Mouse (Mus musculus) CH12.LX (cell line): ENCODE data around the gene Nucb1. TPM values are rescaled to one million over a fixed set of nuclear protein-coding genes. Genes with fewer than 3 reads are reported as not detected.
A peak's percentile ranks its signal among the peaks of the same experiment; 100 is the strongest.

Experiments used
- DNase-seq: peaks from one replicate; pipeline ENCODE4 v3.0.0-alpha.2; 2013; ENCODE audit errors: extremely low read depth
- H3K27ac ChIP-seq: 2 replicates; pipeline ENCODE4 v1.5.1; 2012; ENCODE audit warnings: low read depth, mild to moderate bottlenecking, control low read depth, moderate library complexity; ENCODE audit not compliant: insufficient read depth
- H3K27me3 ChIP-seq: replicated peaks from 2 replicates; pipeline ENCODE3; 2012; ENCODE audit warnings: inconsistent platforms
- H3K36me3 ChIP-seq, 2 experiments: replicated peaks in 1 of 2; 2 replicates each; pipeline versions ENCODE3 to v1.6.1; 2012; ENCODE audit warnings: inconsistent platforms in 1 of 2, low read length in 1 of 2, mild to moderate bottlenecking in 1 of 2, mixed read lengths in 1 of 2, moderate library complexity in 1 of 2; ENCODE audit not compliant: control insufficient read depth in 1 of 2, insufficient read depth in 1 of 2
- H3K4me1 ChIP-seq, 2 experiments: 2 replicates each; pipeline ENCODE4 v1.6.1; 2012; ENCODE audit warnings: inconsistent platforms in 1 of 2, moderate library complexity in 1 of 2; ENCODE audit not compliant: insufficient read depth in 2 of 2, control insufficient read depth in 1 of 2
- H3K4me2 ChIP-seq: 2 replicates; pipeline ENCODE4 v1.6.1; 2012; ENCODE audit warnings: low read depth, mild to moderate bottlenecking, control low read depth; ENCODE audit not compliant: poor library complexity, insufficient read depth, severe bottlenecking
- H3K4me3 ChIP-seq, 3 experiments: fragments of 150-350 bp in 1 of 3; sonication (generic) in 1 of 3; replicated peaks in 1 of 3; 2 replicates each; pipeline versions ENCODE3 to v1.5.1; 2011 to 2012; ENCODE audit warnings: low read depth in 2 of 3, low read length in 2 of 3, mild to moderate bottlenecking in 2 of 3, moderate library complexity in 2 of 3, control low read depth in 1 of 3, improper control_type of control experiment in 1 of 3, inconsistent platforms in 1 of 3, mixed read lengths in 1 of 3; ENCODE audit not compliant: poor library complexity in 1 of 3
- H3K79me2 ChIP-seq: replicated peaks from 2 replicates; pipeline ENCODE4 v1.6.1; 2012; ENCODE audit warnings: mild to moderate bottlenecking, moderate library complexity; ENCODE audit not compliant: control insufficient read depth, poor library complexity, insufficient read depth, severe bottlenecking; ENCODE audit errors: extremely low read depth
- H3K9ac ChIP-seq: 2 replicates; pipeline ENCODE4 v1.6.1; 2012; ENCODE audit warnings: low read depth, mild to moderate bottlenecking, control low read depth, moderate library complexity; ENCODE audit not compliant: insufficient read depth
- H3K9me3 ChIP-seq: replicated peaks from 2 replicates; pipeline ENCODE3; 2012; ENCODE audit warnings: low read length, inconsistent platforms, mixed read lengths
- BHLHE40 ChIP-seq: IDR thresholded peaks from 2 replicates; pipeline ENCODE4 v1.6.1; 2011; ENCODE audit warnings: mild to moderate bottlenecking, low read depth, low read length, improper control_type of control experiment
- CHD1 ChIP-seq: IDR thresholded peaks from 2 replicates; pipeline ENCODE4 v1.6.1; 2012; ENCODE audit warnings: low read depth, low read length, improper control_type of control experiment, inconsistent platforms
- CHD2 ChIP-seq: IDR thresholded peaks from 2 replicates; pipeline ENCODE4 v1.6.1; 2011; ENCODE audit warnings: low read length, improper control_type of control experiment
- CTCF ChIP-seq, 2 experiments: IDR thresholded peaks in 1 of 2; conservative IDR thresholded peaks in 1 of 2; 2 replicates each; pipeline ENCODE4 v1.5.1; 2011 to 2012; ENCODE audit warnings: low read depth in 2 of 2, low read length in 2 of 2, improper control_type of control experiment in 1 of 2, inconsistent platforms in 1 of 2, mild to moderate bottlenecking in 1 of 2, moderate library complexity in 1 of 2
- E2F4 ChIP-seq: IDR thresholded peaks from 2 replicates; pipeline ENCODE4 v1.6.1; 2011; ENCODE audit warnings: low read depth, low read length, improper control_type of control experiment; ENCODE audit not compliant: insufficient replicate concordance
- ELF1 ChIP-seq: IDR thresholded peaks from 2 replicates; pipeline ENCODE4 v1.6.1; 2014; ENCODE audit warnings: low read depth, mild to moderate bottlenecking, inconsistent platforms, low read length, improper control_type of control experiment
- EP300 ChIP-seq: IDR thresholded peaks from 2 replicates; pipeline ENCODE4 v1.6.1; 2011; ENCODE audit warnings: low read length, improper control_type of control experiment
- ETS1 ChIP-seq: conservative IDR thresholded peaks from 2 replicates; pipeline ENCODE4 v1.6.1; 2012; ENCODE audit warnings: low read depth, mild to moderate bottlenecking, inconsistent platforms, low read length, improper control_type of control experiment, moderate library complexity
- GABPA ChIP-seq: IDR thresholded peaks from 2 replicates; pipeline ENCODE4 v1.6.1; 2012; ENCODE audit warnings: low read depth, low read length, improper control_type of control experiment, inconsistent platforms; ENCODE audit not compliant: insufficient replicate concordance
- HCFC1 ChIP-seq: IDR thresholded peaks from 2 replicates; pipeline ENCODE4 v1.6.1; 2012; ENCODE audit warnings: low read depth, mild to moderate bottlenecking, inconsistent platforms, low read length, improper control_type of control experiment
- IRF4 ChIP-seq: IDR thresholded peaks from 2 replicates; pipeline ENCODE4 v1.6.1; 2014; ENCODE audit warnings: low read depth, mild to moderate bottlenecking, inconsistent platforms, low read length, improper control_type of control experiment
- JUN ChIP-seq: IDR thresholded peaks from 2 replicates; pipeline ENCODE4 v1.6.1; 2011; ENCODE audit warnings: low read depth, mild to moderate bottlenecking, low read length, improper control_type of control experiment, moderate library complexity; ENCODE audit not compliant: insufficient read depth
- JUND ChIP-seq: conservative IDR thresholded peaks from 2 replicates; pipeline ENCODE4 v1.6.1; 2011; ENCODE audit warnings: low read depth, low read length, improper control_type of control experiment
- KAT2A ChIP-seq: IDR thresholded peaks from 2 replicates; pipeline ENCODE4 v1.6.1; 2012; ENCODE audit warnings: low read length, improper control_type of control experiment, inconsistent platforms; ENCODE audit not compliant: insufficient replicate concordance
- MAFK ChIP-seq: IDR thresholded peaks from 2 replicates; pipeline ENCODE4 v1.6.1; 2011; ENCODE audit warnings: low read length, improper control_type of control experiment; ENCODE audit not compliant: insufficient replicate concordance
- MAX ChIP-seq: IDR thresholded peaks from 2 replicates; pipeline ENCODE4 v1.6.1; 2011; ENCODE audit warnings: low read length, improper control_type of control experiment
- MAZ ChIP-seq: IDR thresholded peaks from 2 replicates; pipeline ENCODE4 v1.6.1; 2012; ENCODE audit warnings: low read depth, mild to moderate bottlenecking, inconsistent platforms, low read length, improper control_type of control experiment, moderate library complexity
- MEF2A ChIP-seq: IDR thresholded peaks from 2 replicates; pipeline ENCODE4 v1.6.1; 2014; ENCODE audit warnings: low read depth, mild to moderate bottlenecking, inconsistent platforms, low read length, improper control_type of control experiment, borderline replicate concordance
- MXI1 ChIP-seq: IDR thresholded peaks from 2 replicates; pipeline ENCODE4 v1.6.1; 2011; ENCODE audit warnings: mild to moderate bottlenecking, low read depth, low read length, improper control_type of control experiment
- MYC ChIP-seq: IDR thresholded peaks from 2 replicates; pipeline ENCODE4 v1.6.1; 2011; ENCODE audit warnings: low read depth, mild to moderate bottlenecking, improper control_type of control experiment, low read length
- NELFE ChIP-seq: IDR thresholded peaks from 2 replicates; pipeline ENCODE4 v1.6.1; 2011; ENCODE audit warnings: low read depth, low read length, improper control_type of control experiment
- NRF1 ChIP-seq: IDR thresholded peaks from 2 replicates; pipeline ENCODE4 v1.6.1; 2014; ENCODE audit warnings: low read depth, mild to moderate bottlenecking, inconsistent platforms, low read length, improper control_type of control experiment, moderate library complexity
- PAX5 ChIP-seq: IDR thresholded peaks from 2 replicates; pipeline ENCODE4 v1.6.1; 2012; ENCODE audit warnings: low read length, inconsistent platforms, mixed read lengths
- POLR2A ChIP-seq: IDR thresholded peaks from 2 replicates; pipeline ENCODE4 v1.6.1; 2011; ENCODE audit warnings: low read depth, mild to moderate bottlenecking, improper control_type of control experiment, low read length
- POLR2AphosphoS2 ChIP-seq: IDR thresholded peaks from 2 replicates; pipeline ENCODE4 v1.6.1; 2011; ENCODE audit warnings: low read depth, low read length, improper control_type of control experiment
- RAD21 ChIP-seq: IDR thresholded peaks from 2 replicates; pipeline ENCODE4 v1.6.1; 2011; ENCODE audit warnings: low read depth, mild to moderate bottlenecking, low read length, improper control_type of control experiment, moderate library complexity
- RCOR1 ChIP-seq: conservative IDR thresholded peaks from 2 replicates; pipeline ENCODE4 v1.6.1; 2012; ENCODE audit warnings: low read depth, mild to moderate bottlenecking, inconsistent platforms, low read length, improper control_type of control experiment
- SIN3A ChIP-seq: IDR thresholded peaks from 2 replicates; pipeline ENCODE4 v1.6.1; 2012; ENCODE audit warnings: low read length, improper control_type of control experiment, inconsistent platforms
- SMC3 ChIP-seq: IDR thresholded peaks from 2 replicates; pipeline ENCODE4 v1.6.1; 2011; ENCODE audit warnings: low read depth, low read length, improper control_type of control experiment
- TBP ChIP-seq: conservative IDR thresholded peaks from 2 replicates; pipeline ENCODE4 v1.6.1; 2011; ENCODE audit warnings: low read depth, low read length, improper control_type of control experiment
- TCF12 ChIP-seq: IDR thresholded peaks from 2 replicates; pipeline ENCODE4 v1.6.1; 2014; ENCODE audit warnings: low read depth, mild to moderate bottlenecking, inconsistent platforms, low read length, improper control_type of control experiment
- UBTF ChIP-seq: IDR thresholded peaks from 2 replicates; pipeline ENCODE4 v1.6.1; 2012; ENCODE audit warnings: low read depth, mild to moderate bottlenecking, inconsistent platforms, low read length, improper control_type of control experiment, moderate library complexity
- USF1 ChIP-seq: IDR thresholded peaks from 2 replicates; pipeline ENCODE4 v1.6.1; 2014; ENCODE audit warnings: low read depth, mild to moderate bottlenecking, inconsistent platforms, low read length, improper control_type of control experiment
- USF2 ChIP-seq: conservative IDR thresholded peaks from 2 replicates; pipeline ENCODE4 v1.6.1; 2011; ENCODE audit warnings: low read depth, low read length, improper control_type of control experiment
- ZC3H11A ChIP-seq: IDR thresholded peaks from 2 replicates; pipeline ENCODE4 v1.6.1; 2012; ENCODE audit warnings: low read depth, mild to moderate bottlenecking, inconsistent platforms, low read length, improper control_type of control experiment
- ZKSCAN1 ChIP-seq: IDR thresholded peaks from 2 replicates; pipeline ENCODE4 v1.6.1; 2012; ENCODE audit warnings: low read depth, inconsistent platforms, low read length, improper control_type of control experiment, borderline replicate concordance
- ZMIZ1 ChIP-seq: IDR thresholded peaks from 2 replicates; pipeline ENCODE4 v1.6.1; 2012; ENCODE audit warnings: low read depth, mild to moderate bottlenecking, inconsistent platforms, low read length, improper control_type of control experiment
- ZNF384 ChIP-seq: IDR thresholded peaks from 2 replicates; pipeline ENCODE4 v1.6.1; 2012; ENCODE audit warnings: low read depth, low read length, improper control_type of control experiment, inconsistent platforms
- dilution Hi-C: fragments of 300-500 bp; cut with MboI; formaldehyde crosslinking; loops from 2 replicates; pipeline ENCODE4 v1.14.3; 2020; ENCODE audit warnings: low sequenced_read_pairs; ENCODE audit not compliant: extremely low pct_unique_long_range_greater_than_20kb, extremely low pct_ligation_motif_present
- in situ Hi-C: fragments of 300-500 bp; cut with MboI; formaldehyde crosslinking; loops from 3 replicates; pipeline ENCODE4 v1.14.3; 2019; ENCODE audit warnings: low sequenced_read_pairs, low pct_ligation_motif_present, low pct_unique_long_range_greater_than_20kb, mixed read lengths
- polyA plus RNA-seq: library from polyadenylated mRNA; unstranded; fragments of >175 nt; gene quantifications from 2 replicates; pipeline ENCODE4 v1.2.1, GENCODE M21; 2012; ENCODE audit warnings: low read depth; ENCODE audit not compliant: insufficient read length
- total RNA-seq, 2 experiments: library from RNA; depleted of rRNA; stranded (reverse); fragments of 300-350 nt in 1 of 2; fragments of >200 nt in 1 of 2; gene quantifications; 2 replicates each; pipeline ENCODE4 v1.2.3; 2012 to 2014

Nucb1 gene
- total and polyA plus RNA-seq, 3 experiments: 40.8 to 90.4 (median 83.4) TPM

GRCm38 (mm10) chr7:45460860-45461314, 49.3 kb downstream of the Nucb1 start:
- Histone ChIP-seq H3K79me2 (peaks cover 45% of the 10 kb centered on the region), H3K9ac (peak overlapping the region; percentile 59), H3K4me1 (peaks cover 16 to 52% of the 10 kb centered on the region in 2 experiments), H3K27ac (peak overlapping the region; percentile 80), H3K36me3 (peaks cover 43 to 64% of the 10 kb centered on the region in 2 experiments), H3K4me3 (peak overlapping the region in 1 of 3 experiments; percentile 40), H3K27me3 (no peaks in the 10 kb centered on the region), H3K9me3 (no peaks in the 10 kb centered on the region), H3K4me2 (peak overlapping the region; percentile 93; the same call in 1 of the 2 replicates)
- TF ChIP-seq RAD21: no peak
- TF ChIP-seq MYC: no peak
- no peak for TF ChIP-seq ZKSCAN1
- TF ChIP-seq CTCF (conservative IDR thresholded peaks at IDR 0.05 in 1 of 2, IDR thresholded peaks at IDR 0.05 in 1 of 2; ENCODE audit: low read depth in 2 of 2, low read length in 2 of 2): no peak
- peak; percentile 35; the same call in 1 of the 2 replicates for TF ChIP-seq SIN3A
- no peak for TF ChIP-seq KAT2A
- peak; percentile 35; the same call in 1 of the 2 replicates for TF ChIP-seq MXI1
- no peak for TF ChIP-seq HCFC1
- no peak for TF ChIP-seq JUND
- TF ChIP-seq POLR2A: peak; percentile 21; the same call in 1 of the 2 replicates
- peak; percentile 39; the same call in 1 of the 2 replicates for TF ChIP-seq BHLHE40
- TF ChIP-seq MAFK: peak; percentile 93
- no peak for TF ChIP-seq RCOR1
- TF ChIP-seq CHD2: no peak
- peak; percentile 62; the same call in 1 of the 2 replicates for TF ChIP-seq TBP
- no peak for TF ChIP-seq USF2
- TF ChIP-seq ELF1: no peak; the same call in 1 of the 2 replicates
- TF ChIP-seq MAZ: no peak
- TF ChIP-seq ZNF384: no peak
- no peak for TF ChIP-seq EP300
- TF ChIP-seq PAX5: no peak
- no peak for TF ChIP-seq MEF2A
- no peak for TF ChIP-seq SMC3
- no peak for TF ChIP-seq CHD1
- TF ChIP-seq ZMIZ1: no peak
- no peak for TF ChIP-seq ZC3H11A
- no peak for TF ChIP-seq USF1
- peak; percentile 36; the same call in 1 of the 2 replicates for TF ChIP-seq IRF4
- peak; percentile 51 for TF ChIP-seq ETS1
- TF ChIP-seq POLR2AphosphoS2: no peak
- TF ChIP-seq GABPA: peak; percentile 75
- TF ChIP-seq NELFE: no peak
- no peak for TF ChIP-seq NRF1
- peak; percentile 75 for TF ChIP-seq UBTF
- peak; percentile 26; the same call in 1 of the 2 replicates for TF ChIP-seq MAX
- TF ChIP-seq JUN: no peak
- TF ChIP-seq TCF12: peak; percentile 30; the same call in 1 of the 2 replicates
- TF ChIP-seq E2F4: no peak
- peak; percentile 72 for DNase-seq
- dilution Hi-C loops (no loop called here), in situ Hi-C loops (loop anchor here (10.0 kb wide), 1 partner anchor 224 kb away; the partner anchor contains the start of gene Ntn5)
